Mouse (Mus musculus): ENCODE measurements around the gene Il20rb.

Il20rb gene

GRCm38 (mm10) chr9:100470228-100470627 is 16.4 kb downstream of the Il20rb start:
- no peak for DNase-seq

GRCm38 (mm10) chr9:100469681-100470080 is 16.9 kb downstream of the Il20rb start:
- DNase-seq = no peak

- DNase-seq = no peak
These were observed 18.4 kb downstream of the Il20rb start for GRCm38 (mm10) chr9:100468151-100468550.

GRCm38 (mm10) chr9:100467653-100468052 is 18.9 kb downstream of the Il20rb start:
- DNase-seq = peak; percentile 72

GRCm38 (mm10) chr9:100466743-100467142 is 19.8 kb downstream of the Il20rb start:
- no peak for DNase-seq

- no peak for DNase-seq
These were observed 20.6 kb downstream of the Il20rb start for GRCm38 (mm10) chr9:100465988-100466387.

- DNase-seq = no peak
These were observed 21.2 kb downstream of the Il20rb start for GRCm38 (mm10) chr9:100465380-100465779.

GRCm38 (mm10) chr9:100463771-100464170 is 22.8 kb downstream of the Il20rb start:
- no peak for DNase-seq

- DNase-seq = no peak
These were observed 24.5 kb downstream of the Il20rb start for GRCm38 (mm10) chr9:100462098-100462497.

- DNase-seq = peak; percentile 63
These were observed 24.9 kb downstream of the Il20rb start for GRCm38 (mm10) chr9:100461671-100462070.

GRCm38 (mm10) chr9:100460203-100460602 is 26.4 kb downstream of the Il20rb start:
- DNase-seq = no peak

- DNase-seq = no peak
These were observed 28.5 kb downstream of the Il20rb start for GRCm38 (mm10) chr9:100457971-100458681.

GRCm38 (mm10) chr9:100454664-100454993 is 32.0 kb downstream of the Il20rb start:
- no peak for DNase-seq

GRCm38 (mm10) chr9:100453944-100454663 is 32.5 kb downstream of the Il20rb start:
- peak; percentile 46 for DNase-seq

- no peak for DNase-seq
These were observed 34.2 kb downstream of the Il20rb start for GRCm38 (mm10) chr9:100452432-100452831.

- no peak for DNase-seq
These were observed 40.4 kb downstream of the Il20rb start for GRCm38 (mm10) chr9:100446059-100446686.

GRCm38 (mm10) chr9:100440111-100440790 is 46.3 kb downstream of the Il20rb start:
- no peak for DNase-seq

- DNase-seq = no peak
These were observed 47.1 kb downstream of the Il20rb start for GRCm38 (mm10) chr9:100439481-100439880.

GRCm38 (mm10) chr9:100438994-100439393 is 47.6 kb downstream of the Il20rb start:
- DNase-seq = no peak

GRCm38 (mm10) chr9:100436865-100437595 is 49.6 kb downstream of the Il20rb start:
- DNase-seq = no peak

- no peak for DNase-seq
These were observed 55.2 kb downstream of the Il20rb start for GRCm38 (mm10) chr9:100431355-100431754.

GRCm38 (mm10) chr9:100430911-100431310 is 55.7 kb downstream of the Il20rb start:
- DNase-seq = no peak

- no peak for DNase-seq
These were observed 66.9 kb downstream of the Il20rb start for GRCm38 (mm10) chr9:100419644-100420043.

All from kidney, adult 11 months (tissue).